8 mouse cellular contexts compared by ENCODE assay signal in the genomic region with DNA sequence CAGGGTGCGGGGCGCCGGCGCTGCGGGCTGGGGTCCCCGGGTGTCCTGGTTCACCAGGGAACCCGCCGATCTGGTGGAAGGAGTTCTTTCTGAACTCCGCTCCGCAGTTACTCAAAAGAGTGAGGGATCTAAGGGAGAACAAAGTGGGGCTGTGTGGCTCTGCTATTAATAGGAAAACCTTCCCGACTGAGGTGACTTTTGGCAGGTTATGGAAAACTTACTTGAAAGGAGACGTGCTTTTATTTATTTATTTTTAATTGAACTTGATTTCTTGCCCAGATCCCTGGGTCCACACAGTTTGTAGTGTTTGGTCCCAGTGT. TPM values are rescaled to one million over a fixed set of nuclear protein-coding genes. Genes with fewer than 3 reads are reported as not detected.
DNase-seq lines count a peak whose midpoint lies in the region; ATAC-seq and TF ChIP-seq lines count a peak whose summit lies in the region.

No protein-coding gene starts in this region.

- peak overlapping the region; percentile 99 for H3K4me3 ChIP-seq in heart, embryonic 13.5 days
- H3K4me3 ChIP-seq in E14TG2a.4 (replicated peaks; ENCODE audit: low read length): peak overlapping the region; percentile 97
- peak overlapping the region; percentile 87 for H3K4me3 ChIP-seq in forebrain, embryonic 16.5 days (replicated peaks; ENCODE audit: low read length)
- H3K4me3 ChIP-seq in liver, postnatal 0 days (ENCODE audit: low read depth, low read length): peak overlapping the region; percentile 80

- peak overlapping the region; percentile 68 for H3K4me2 ChIP-seq in heart, embryonic 13.5 days
- H3K4me2 ChIP-seq in forebrain, embryonic 16.5 days (ENCODE audit: low read length): peak overlapping the region; percentile 69
- H3K4me2 ChIP-seq in liver, postnatal 0 days (ENCODE audit: low read depth, low read length): peak overlapping the region; percentile 72

- H3K4me1 ChIP-seq in heart, embryonic 13.5 days: peaks cover 10% of the 10 kb centered on the region
- peaks cover 27% of the 10 kb centered on the region for H3K4me1 ChIP-seq in E14TG2a.4 (replicated peaks; ENCODE audit: low read depth, low read length)
- peaks cover 11% of the 10 kb centered on the region; the same call in 1 of the 2 replicates for H3K4me1 ChIP-seq in forebrain, embryonic 16.5 days (replicated peaks; ENCODE audit: control insufficient read depth, insufficient read depth, low read length)
- H3K4me1 ChIP-seq in liver, postnatal 0 days (ENCODE audit: insufficient read depth): no peaks in the 10 kb centered on the region; the same call in 1 of the 2 replicates

- peak overlapping the region; percentile 97 for H3K9ac ChIP-seq in heart, embryonic 13.5 days
- peak overlapping the region; percentile 78 for H3K9ac ChIP-seq in forebrain, embryonic 16.5 days (replicated peaks; ENCODE audit: low read depth, low read length)
- peak overlapping the region; percentile 88 for H3K9ac ChIP-seq in liver, postnatal 0 days (replicated peaks)

- DNase-seq in heart, postnatal 14 days: no peak
- no peak for DNase-seq in liver, postnatal 0 days
- DNase-seq in cerebellum, adult 9-10 months: no peak
- DNase-seq in left cerebral cortex, postnatal 10 days (ENCODE audit: extremely low spot score in 1 of 2, low spot score in 2 of 2): no peak
- no peak for DNase-seq in thymus, adult 18-20 months

- TF ChIP-seq EP300 in liver, postnatal 0 days (IDR thresholded peaks at IDR 0.05; ENCODE audit: low read depth): no peak

- peaks cover 6% of the 10 kb centered on the region for H3K27me3 ChIP-seq in heart, embryonic 13.5 days (replicated peaks)
- no peaks in the 10 kb centered on the region for H3K27me3 ChIP-seq in E14TG2a.4 (ENCODE audit: insufficient read depth, low read length)
- H3K27me3 ChIP-seq in forebrain, embryonic 16.5 days (replicated peaks; ENCODE audit: control insufficient read depth, insufficient read depth, low read length): no peaks in the 10 kb centered on the region
- H3K27me3 ChIP-seq in liver, postnatal 0 days (ENCODE audit: insufficient read depth, low read length): no peaks in the 10 kb centered on the region

- H3K9me3 ChIP-seq in heart, embryonic 13.5 days: no peaks in the 10 kb centered on the region
- H3K9me3 ChIP-seq in E14TG2a.4 (ENCODE audit: low read length): no peaks in the 10 kb centered on the region
- no peaks in the 10 kb centered on the region for H3K9me3 ChIP-seq in forebrain, embryonic 16.5 days (ENCODE audit: control insufficient read depth, low read length)
- H3K9me3 ChIP-seq in liver, postnatal 0 days (ENCODE audit: low read length): no peaks in the 10 kb centered on the region

- 2% methylated on average over 12 of the region's 12 CpGs for WGBS in heart, embryonic 13.5 days
- under 1% methylated on average over 12 of the region's 12 CpGs for WGBS in forebrain, embryonic 16.5 days
- WGBS in liver, postnatal 0 days (ENCODE audit: insufficient replicate concordance): 0% methylated on average over 12 of the region's 12 CpGs

- peak overlapping the region; percentile 93 for H3K27ac ChIP-seq in heart, embryonic 13.5 days (replicated peaks)
- peak overlapping the region; percentile 77 for H3K27ac ChIP-seq in forebrain, embryonic 16.5 days (ENCODE audit: low read length)
- peak overlapping the region; percentile 98 for H3K27ac ChIP-seq in liver, postnatal 0 days (ENCODE audit: low read depth)

- no peak for ATAC-seq in heart, embryonic 13.5 days (ENCODE audit: extremely low read depth, insufficient number of reproducible peaks, low FRiP score, low TSS enrichment)
- no peak for ATAC-seq in forebrain, embryonic 16.5 days
- no peak for ATAC-seq in liver, postnatal 0 days

- TF ChIP-seq CTCF in E14TG2a.4 (conservative IDR thresholded peaks at IDR 0.05; ENCODE audit: low read length): no peak
- no peak for TF ChIP-seq CTCF in liver, postnatal 0 days (IDR thresholded peaks at IDR 0.05; ENCODE audit: low read depth)

- intact Hi-C loops in heart, postnatal 14 days (cut with DNase I): loop anchor here (2.0 to 10.0 kb wide), 3 partner anchors 39 to 105 kb away; partner anchors contain the start of genes Birc6 and Slc30a6
- intact Hi-C loops in left cerebral cortex, postnatal 10 days (cut with DNase I): no loop called here

- H3K36me3 ChIP-seq in heart, embryonic 13.5 days: peaks cover 33% of the 10 kb centered on the region
- peaks cover 30% of the 10 kb centered on the region for H3K36me3 ChIP-seq in E14TG2a.4 (ENCODE audit: insufficient read depth, low read length)
- peaks cover 11% of the 10 kb centered on the region for H3K36me3 ChIP-seq in forebrain, embryonic 16.5 days (ENCODE audit: control insufficient read depth, insufficient read depth)
- H3K36me3 ChIP-seq in liver, postnatal 0 days (replicated peaks; ENCODE audit: insufficient read depth, low read length): peaks cover 22% of the 10 kb centered on the region

RNA-seq across cellular contexts. Expression of gene Yipf4, which starts 0.6 kb away (rescaled TPM):
- 48.7 and 50.9 TPM in 2 replicates for polyA plus RNA-seq in heart, embryonic 13.5 days (2015; fragmentation: Nextera tagmentation; extraction: Ambion mirVana)
- 10 to 100 TPM; 70.1 to 76.6 TPM for total RNA-seq in heart, postnatal 14 days (2021)
- polyA plus RNA-seq in forebrain, embryonic 16.5 days (2015; fragmentation: Nextera tagmentation; extraction: Ambion mirVana): 50.4 and 62.0 TPM in 2 replicates
- polyA plus RNA-seq in liver, postnatal 0 days (2015; fragmentation: Nextera tagmentation; extraction: Ambion mirVana): 59.5 and 67.1 TPM in 2 replicates
- 10 to 100 TPM; 68.9 to 73.5 TPM for total RNA-seq in left cerebral cortex, postnatal 10 days (2021)

RNA-seq across cellular contexts. Expression of gene Nlrc4, which starts 30.9 kb away (rescaled TPM):
- 0.15 and 0.23 TPM in 2 replicates for polyA plus RNA-seq in heart, embryonic 13.5 days (2015; fragmentation: Nextera tagmentation; extraction: Ambion mirVana)
- total RNA-seq in heart, postnatal 14 days (2021): under 1 TPM; 0.36 to 0.59 TPM
- polyA plus RNA-seq in forebrain, embryonic 16.5 days (2015; fragmentation: Nextera tagmentation; extraction: Ambion mirVana): 0.25 and 0.27 TPM in 2 replicates
- polyA plus RNA-seq in liver, postnatal 0 days (2015; fragmentation: Nextera tagmentation; extraction: Ambion mirVana): 0.50 and 0.53 TPM in 2 replicates
- total RNA-seq in left cerebral cortex, postnatal 10 days (2021): under 1 TPM; 0.11 to 0.28 TPM

RNA-seq across cellular contexts. Expression of gene Birc6, which starts 38.2 kb away (rescaled TPM):
- polyA plus RNA-seq in heart, embryonic 13.5 days (2015; fragmentation: Nextera tagmentation; extraction: Ambion mirVana): 51.9 and 58.8 TPM in 2 replicates
- 100 to 1,000 TPM in 1 of 2 experiments, 10 to 100 TPM in 1; 94.9 to 103 TPM for total RNA-seq in heart, postnatal 14 days (2021)
- 90.9 and 95.5 TPM in 2 replicates for polyA plus RNA-seq in forebrain, embryonic 16.5 days (2015; fragmentation: Nextera tagmentation; extraction: Ambion mirVana)
- polyA plus RNA-seq in liver, postnatal 0 days (2015; fragmentation: Nextera tagmentation; extraction: Ambion mirVana): 31.2 and 40.6 TPM in 2 replicates
- total RNA-seq in left cerebral cortex, postnatal 10 days (2021): 100 to 1,000 TPM; 155 to 161 TPM
